Mouse (Mus musculus): Measurements from ENCODE around the gene Tssc4. TPM values are rescaled to one million over a fixed set of nuclear protein-coding genes. Genes with fewer than 3 reads are reported as not detected.

The Tssc4 gene
- polyA plus RNA-seq, 1 experiment from 2014 or later, result 70.2 TPM

DNA sequence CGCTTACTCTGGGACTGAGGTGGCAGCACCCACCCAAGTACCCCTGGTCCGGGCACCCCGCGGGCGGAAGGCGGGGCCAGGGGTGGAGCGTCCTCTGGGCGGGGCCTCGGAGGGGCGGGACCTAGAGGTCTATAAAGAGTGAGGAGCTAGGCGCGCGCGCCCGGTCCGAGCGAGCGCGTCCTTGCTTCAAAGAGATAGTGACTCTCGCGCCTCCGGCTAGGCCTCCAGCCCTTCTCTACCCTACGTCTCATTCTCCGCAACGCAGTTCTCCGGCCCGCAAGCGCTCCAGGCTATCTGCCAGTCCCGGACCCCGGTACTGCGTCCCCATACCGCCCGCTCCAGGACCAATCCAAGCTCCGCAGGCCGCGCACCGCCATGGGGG, 16.4 kb upstream of the Tssc4 start, which contains the start of gene Cd81:
Gene Cd81 (plus strand): TSS at position 114 of the 382 bp plus-strand sequence.
- DNase-seq (ENCODE audit: low spot score) (peak; percentile 89), ATAC-seq (ENCODE audit: insufficient read depth, low FRiP score, low TSS enrichment) (peak; percentile 91)
- no peaks in the 10 kb centered on the region for H3K9me3 ChIP-seq (ENCODE audit: control insufficient read depth, low read length)
- H3K4me2 ChIP-seq (ENCODE audit: low read depth), result peak within 1 kb of the TSS; percentile 94
- no peaks in the 10 kb centered on the region for H3K36me3 ChIP-seq (ENCODE audit: control insufficient read depth, insufficient read depth, low read length)
- peaks cover 13% of the 10 kb centered on the region for H3K4me1 ChIP-seq (ENCODE audit: control insufficient read depth, insufficient read depth, low read length)
- H3K9ac ChIP-seq (ENCODE audit: low read length), result peak within 1 kb of the TSS; percentile 90
- H3K27me3 ChIP-seq (ENCODE audit: control insufficient read depth, insufficient read depth, low read length), result no peaks in the 10 kb centered on the region
- peak within 1 kb of the TSS; percentile 90 for H3K4me3 ChIP-seq (ENCODE audit: low read depth, low read length)
- H3K27ac ChIP-seq (ENCODE audit: low read depth, low read length), result peak within 1 kb of the TSS; percentile 72; the same call in 1 of the 2 replicates
- under 1% methylated on average over 36 of the region's 37 CpGs for WGBS

GRCm38 (mm10) chr7:143053008-143053899, 15.8 kb upstream of the Tssc4 start:
- under 1% methylated on average over 46 of the region's 46 CpGs for WGBS
- Histone ChIP-seq H3K27me3 (ENCODE audit: control insufficient read depth, insufficient read depth, low read length) (no peaks in the 10 kb centered on the region), H3K9me3 (ENCODE audit: control insufficient read depth, low read length) (no peaks in the 10 kb centered on the region), H3K36me3 (ENCODE audit: control insufficient read depth, insufficient read depth, low read length) (no peaks in the 10 kb centered on the region), H3K27ac (ENCODE audit: low read depth, low read length) (peak overlapping the region; percentile 72; the same call in 1 of the 2 replicates), H3K9ac (ENCODE audit: low read length) (peak overlapping the region; percentile 90), H3K4me1 (ENCODE audit: control insufficient read depth, insufficient read depth, low read length) (peaks cover 13% of the 10 kb centered on the region), H3K4me2 (ENCODE audit: low read depth) (peak overlapping the region; percentile 94), H3K4me3 (ENCODE audit: low read depth, low read length) (peak overlapping the region; percentile 90)
- DNase-seq (ENCODE audit: low spot score) (peak; percentile 72), ATAC-seq (ENCODE audit: insufficient read depth, low FRiP score, low TSS enrichment) (peak; percentile 69)

GRCm38 (mm10) chr7:143053961-143054611, 15.0 kb upstream of the Tssc4 start:
- no peaks in the 10 kb centered on the region for H3K9me3 ChIP-seq (ENCODE audit: control insufficient read depth, low read length)
- no peak for DNase-seq (ENCODE audit: low spot score)
- peaks cover 13% of the 10 kb centered on the region for H3K4me1 ChIP-seq (ENCODE audit: control insufficient read depth, insufficient read depth, low read length)
- no peaks in the 10 kb centered on the region for H3K27me3 ChIP-seq (ENCODE audit: control insufficient read depth, insufficient read depth, low read length)
- H3K4me2 ChIP-seq (ENCODE audit: low read depth), result peak overlapping the region; percentile 94
- H3K36me3 ChIP-seq (ENCODE audit: control insufficient read depth, insufficient read depth, low read length), result no peaks in the 10 kb centered on the region
- peak overlapping the region; percentile 90 for H3K4me3 ChIP-seq (ENCODE audit: low read depth, low read length)
- peak overlapping the region; percentile 90; the same call in 1 of the 2 replicates for H3K9ac ChIP-seq (ENCODE audit: low read length)
- no peak overlapping the region for H3K27ac ChIP-seq (ENCODE audit: low read depth, low read length)
- 69% methylated on average over 11 of the region's 11 CpGs for WGBS
- ATAC-seq (ENCODE audit: insufficient read depth, low FRiP score, low TSS enrichment), result no peak

- Histone ChIP-seq H3K27ac (ENCODE audit: low read depth, low read length) (no peak overlapping the region), H3K36me3 (ENCODE audit: control insufficient read depth, insufficient read depth, low read length) (no peaks in the 10 kb centered on the region), H3K9ac (ENCODE audit: low read length) (peak overlapping the region; percentile 16), H3K27me3 (ENCODE audit: control insufficient read depth, insufficient read depth, low read length) (no peaks in the 10 kb centered on the region), H3K9me3 (ENCODE audit: control insufficient read depth, low read length) (no peaks in the 10 kb centered on the region), H3K4me3 (ENCODE audit: low read depth, low read length) (peak overlapping the region; percentile 4), H3K4me1 (ENCODE audit: control insufficient read depth, insufficient read depth, low read length) (peaks cover 13% of the 10 kb centered on the region), H3K4me2 (ENCODE audit: low read depth) (peak overlapping the region; percentile 94)
- 60% methylated on average over 3 of the region's 3 CpGs for WGBS
- ATAC-seq (ENCODE audit: insufficient read depth, low FRiP score, low TSS enrichment), result no peak
- no peak for DNase-seq (ENCODE audit: low spot score)
These were observed 14.5 kb upstream of the Tssc4 start for GRCm38 (mm10) chr7:143054612-143054965.

- Histone ChIP-seq H3K4me2 (ENCODE audit: low read depth) (peak overlapping the region; percentile 94), H3K4me3 (ENCODE audit: low read depth, low read length) (peak overlapping the region; percentile 4; the same call in 1 of the 2 replicates), H3K9me3 (ENCODE audit: control insufficient read depth, low read length) (no peaks in the 10 kb centered on the region), H3K9ac (ENCODE audit: low read length) (peak overlapping the region; percentile 16), H3K4me1 (ENCODE audit: control insufficient read depth, insufficient read depth, low read length) (peaks cover 13% of the 10 kb centered on the region), H3K27me3 (ENCODE audit: control insufficient read depth, insufficient read depth, low read length) (no peaks in the 10 kb centered on the region), H3K36me3 (ENCODE audit: control insufficient read depth, insufficient read depth, low read length) (no peaks in the 10 kb centered on the region), H3K27ac (ENCODE audit: low read depth, low read length) (no peak overlapping the region)
- 86% methylated on average over 3 of the region's 3 CpGs for WGBS
- no peak for ATAC-seq (ENCODE audit: insufficient read depth, low FRiP score, low TSS enrichment)
- no peak for DNase-seq (ENCODE audit: low spot score)
These were observed 14.0 kb upstream of the Tssc4 start for GRCm38 (mm10) chr7:143055001-143055400.

GRCm38 (mm10) chr7:143055499-143056186, 13.4 kb upstream of the Tssc4 start:
- no peak overlapping the region for H3K4me2 ChIP-seq (ENCODE audit: low read depth)
- no peak overlapping the region for H3K27ac ChIP-seq (ENCODE audit: low read depth, low read length)
- no peak for ATAC-seq (ENCODE audit: insufficient read depth, low FRiP score, low TSS enrichment)
- WGBS, result 84% methylated on average over 11 of the region's 11 CpGs
- no peaks in the 10 kb centered on the region for H3K27me3 ChIP-seq (ENCODE audit: control insufficient read depth, insufficient read depth, low read length)
- H3K9ac ChIP-seq (ENCODE audit: low read length), result no peak overlapping the region; the same call in 1 of the 2 replicates
- no peaks in the 10 kb centered on the region for H3K9me3 ChIP-seq (ENCODE audit: control insufficient read depth, low read length)
- H3K4me3 ChIP-seq (ENCODE audit: low read depth, low read length), result no peak overlapping the region
- peaks cover 13% of the 10 kb centered on the region for H3K4me1 ChIP-seq (ENCODE audit: control insufficient read depth, insufficient read depth, low read length)
- H3K36me3 ChIP-seq (ENCODE audit: control insufficient read depth, insufficient read depth, low read length), result no peaks in the 10 kb centered on the region
- no peak for DNase-seq (ENCODE audit: low spot score)

DNA sequence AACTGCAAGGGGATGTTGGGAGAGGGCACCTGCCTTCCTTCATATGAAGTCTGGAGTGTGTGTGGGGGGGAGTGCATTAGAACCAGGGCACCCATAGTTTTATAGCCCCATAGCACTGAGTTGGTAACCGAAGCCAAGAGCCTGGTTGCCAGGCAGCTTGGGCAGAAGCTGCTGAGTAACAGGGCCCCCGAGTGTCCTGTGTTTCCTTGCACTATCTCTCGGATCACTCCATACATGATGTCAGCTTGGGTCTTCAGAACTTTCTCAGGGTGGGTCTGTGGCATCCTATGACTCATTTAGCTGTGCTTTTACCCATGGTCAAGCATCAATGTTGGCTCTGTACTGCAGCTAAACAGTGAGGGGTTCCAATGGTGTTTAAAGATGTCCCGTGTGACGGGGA, 12.0 kb upstream of the Tssc4 start:
- Histone ChIP-seq H3K9me3 (ENCODE audit: control insufficient read depth, low read length) (no peaks in the 10 kb centered on the region), H3K36me3 (ENCODE audit: control insufficient read depth, insufficient read depth, low read length) (peaks cover 2% of the 10 kb centered on the region; the same call in 1 of the 2 replicates), H3K9ac (ENCODE audit: low read length) (no peak overlapping the region), H3K4me2 (ENCODE audit: low read depth) (no peak overlapping the region), H3K4me3 (ENCODE audit: low read depth, low read length) (no peak overlapping the region), H3K27ac (ENCODE audit: low read depth, low read length) (no peak overlapping the region), H3K4me1 (ENCODE audit: control insufficient read depth, insufficient read depth, low read length) (peaks cover 13% of the 10 kb centered on the region), H3K27me3 (ENCODE audit: control insufficient read depth, insufficient read depth, low read length) (no peaks in the 10 kb centered on the region)
- DNase-seq (ENCODE audit: low spot score) (no peak), ATAC-seq (ENCODE audit: insufficient read depth, low FRiP score, low TSS enrichment) (no peak)
- WGBS, result 87% methylated on average over 5 of the region's 5 CpGs

GRCm38 (mm10) chr7:143057667-143058220, 11.3 kb upstream of the Tssc4 start:
- no peak for ATAC-seq (ENCODE audit: insufficient read depth, low FRiP score, low TSS enrichment)
- no peaks in the 10 kb centered on the region for H3K9me3 ChIP-seq (ENCODE audit: control insufficient read depth, low read length)
- no peak overlapping the region for H3K4me3 ChIP-seq (ENCODE audit: low read depth, low read length)
- DNase-seq (ENCODE audit: low spot score), result no peak
- no peaks in the 10 kb centered on the region for H3K27me3 ChIP-seq (ENCODE audit: control insufficient read depth, insufficient read depth, low read length)
- no peak overlapping the region for H3K9ac ChIP-seq (ENCODE audit: low read length)
- peaks cover 7% of the 10 kb centered on the region; the same call in 1 of the 2 replicates for H3K36me3 ChIP-seq (ENCODE audit: control insufficient read depth, insufficient read depth, low read length)
- peaks cover 13% of the 10 kb centered on the region for H3K4me1 ChIP-seq (ENCODE audit: control insufficient read depth, insufficient read depth, low read length)
- H3K4me2 ChIP-seq (ENCODE audit: low read depth), result no peak overlapping the region
- H3K27ac ChIP-seq (ENCODE audit: low read depth, low read length), result no peak overlapping the region; the same call in 1 of the 2 replicates
- WGBS, result 89% methylated on average over 9 of the region's 9 CpGs

Measured in neural tube, embryonic 11.5 days (tissue).